Mouse (Mus musculus) gastrocnemius, postnatal 14 days (tissue): ENCODE data around the gene Btbd8. TPM values are rescaled to one million over a fixed set of nuclear protein-coding genes. Genes with fewer than 3 reads are reported as not detected.

ENCODE experiments used
- DNase-seq: peaks from one replicate; pipeline ENCODE4 v3.0.0; 2021; ENCODE audit warnings: mixed read lengths
- intact Hi-C: fragments of 180-260 bp; cut with DNase I; formaldehyde crosslinking; loops from one replicate; pipeline ENCODE4 v1.15.1; 2025; ENCODE audit warnings: low total_unique reads
- total RNA-seq, 2 experiments: library from RNA; stranded (reverse); gene quantifications; 2 replicates each; pipeline ENCODE4 v1.2.3; 2021

Gene Btbd8
- total RNA-seq, 2 experiments from 2014 or later: 9.8 to 16.1 TPM

- no peak for DNase-seq
Measured at GRCm38 (mm10) chr5:107447977-107448376, 10.2 kb downstream of the Btbd8 start.

GRCm38 (mm10) chr5:107448784-107449183 lies 11.0 kb downstream of the Btbd8 start:
- DNase-seq: no peak
- intact Hi-C loops: no loop called here

More at GRCm38 (mm10) chr5:107447977-107448376, 10.2 kb downstream of the Btbd8 start:
- intact Hi-C loops: no loop called here

GRCm38 (mm10) chr5:107449620-107450019 lies 11.8 kb downstream of the Btbd8 start:
- intact Hi-C loops: no loop called here
- DNase-seq: no peak

- intact Hi-C loops: no loop called here
- no peak for DNase-seq
Measured at GRCm38 (mm10) chr5:107450299-107450698, 12.5 kb downstream of the Btbd8 start.

- no peak for DNase-seq
- intact Hi-C loops: no loop called here
Measured at GRCm38 (mm10) chr5:107462147-107463076, 24.6 kb downstream of the Btbd8 start.

- DNase-seq: no peak
- intact Hi-C loops: no loop called here
Measured at GRCm38 (mm10) chr5:107466501-107466900, 28.7 kb downstream of the Btbd8 start.

GRCm38 (mm10) chr5:107467098-107467497 lies 29.3 kb downstream of the Btbd8 start:
- no peak for DNase-seq
- intact Hi-C loops: no loop called here

- intact Hi-C loops: no loop called here
Measured at GRCm38 (mm10) chr5:107470600-107471329, 33.0 kb downstream of the Btbd8 start.

GRCm38 (mm10) chr5:107480194-107480593 lies 42.4 kb downstream of the Btbd8 start:
- DNase-seq: no peak
- intact Hi-C loops: no loop called here

More at GRCm38 (mm10) chr5:107470600-107471329, 33.0 kb downstream of the Btbd8 start:
- DNase-seq: no peak

- no peak for DNase-seq
- intact Hi-C loops: no loop called here
Measured at GRCm38 (mm10) chr5:107488996-107489395, 51.2 kb downstream of the Btbd8 start.

GRCm38 (mm10) chr5:107491036-107491435 lies 53.2 kb downstream of the Btbd8 start:
- no peak for DNase-seq
- intact Hi-C loops: no loop called here

- intact Hi-C loops: no loop called here
- DNase-seq: no peak
Measured at GRCm38 (mm10) chr5:107492471-107492870, 54.7 kb downstream of the Btbd8 start.

GRCm38 (mm10) chr5:107494759-107495158 lies 57.0 kb downstream of the Btbd8 start:
- intact Hi-C loops: no loop called here
- DNase-seq: no peak

- intact Hi-C loops: no loop called here
Measured at GRCm38 (mm10) chr5:107496047-107496446, 58.2 kb downstream of the Btbd8 start.

GRCm38 (mm10) chr5:107497519-107498501 lies 60.0 kb downstream of the Btbd8 start:
- no peak for DNase-seq
- intact Hi-C loops: no loop called here

More at GRCm38 (mm10) chr5:107496047-107496446, 58.2 kb downstream of the Btbd8 start:
- DNase-seq: no peak

GRCm38 (mm10) chr5:107498806-107499310 lies 61.1 kb downstream of the Btbd8 start:
- intact Hi-C loops: no loop called here
- DNase-seq: no peak

- DNase-seq: no peak
- intact Hi-C loops: no loop called here
Measured at GRCm38 (mm10) chr5:107499891-107500535, 62.2 kb downstream of the Btbd8 start.

GRCm38 (mm10) chr5:107500741-107501140 lies 62.9 kb downstream of the Btbd8 start:
- intact Hi-C loops: no loop called here
- DNase-seq: no peak

GRCm38 (mm10) chr5:107507321-107507720 lies 69.5 kb downstream of the Btbd8 start, which contains the start of gene Gm42669:
Gene Gm42669, plus strand, starts transcription at chr5:107507621.
- intact Hi-C loops: no loop called here
- no peak for DNase-seq
